Mouse (Mus musculus) left cerebral cortex, postnatal 14 days (tissue): ENCODE results near the gene Tcf25. TPM values are rescaled to one million over a fixed set of nuclear protein-coding genes. Genes with fewer than 3 reads are reported as not detected.

Source experiments
- DNase-seq, 2 experiments: peaks; one replicate each; pipeline ENCODE4 v3.0.0; 2021 to 2022; ENCODE audit warnings: low spot score in 2 of 2, mixed read lengths in 1 of 2
- intact Hi-C: fragments of 180-260 bp; cut with DNase I; formaldehyde crosslinking; loops from one replicate; pipeline ENCODE4 v1.15.1; 2025
- total RNA-seq, 2 experiments: library from RNA; stranded (reverse); gene quantifications; 2 replicates each; pipeline ENCODE4 v1.2.3; 2021

The Tcf25 gene
- total RNA-seq, 2 experiments from 2014 or later, result 541 to 593 TPM

- intact Hi-C loops, result no loop called here
- no peak for DNase-seq
Measured at GRCm38 (mm10) chr8:123347293-123347692, 26.3 kb upstream of the Tcf25 start.

- intact Hi-C loops, result no loop called here
- peak; percentile 52 to 61 for DNase-seq
Measured at GRCm38 (mm10) chr8:123348237-123348843, 25.2 kb upstream of the Tcf25 start.

DNA sequence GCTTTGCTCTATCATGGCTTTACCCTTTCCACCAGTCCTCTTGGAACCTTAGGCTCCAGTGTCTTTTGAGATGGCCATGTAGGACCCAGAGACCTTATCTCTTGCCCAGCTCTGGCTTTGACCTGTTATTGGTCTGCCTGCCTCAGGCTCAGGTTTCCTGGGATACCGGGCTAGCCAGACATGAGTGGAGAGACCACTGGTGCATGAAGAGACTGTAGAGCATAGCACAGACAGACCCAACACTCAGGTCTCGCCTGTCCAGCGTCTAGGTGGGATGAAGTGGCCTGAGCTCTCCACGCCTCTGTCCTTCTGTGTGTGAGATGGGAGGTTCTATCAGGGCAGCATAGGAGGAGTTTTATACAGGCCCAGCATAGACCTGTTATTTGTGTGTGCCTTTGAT, 24.5 kb upstream of the Tcf25 start:
- intact Hi-C loops, result no loop called here
- DNase-seq, result no peak

DNA sequence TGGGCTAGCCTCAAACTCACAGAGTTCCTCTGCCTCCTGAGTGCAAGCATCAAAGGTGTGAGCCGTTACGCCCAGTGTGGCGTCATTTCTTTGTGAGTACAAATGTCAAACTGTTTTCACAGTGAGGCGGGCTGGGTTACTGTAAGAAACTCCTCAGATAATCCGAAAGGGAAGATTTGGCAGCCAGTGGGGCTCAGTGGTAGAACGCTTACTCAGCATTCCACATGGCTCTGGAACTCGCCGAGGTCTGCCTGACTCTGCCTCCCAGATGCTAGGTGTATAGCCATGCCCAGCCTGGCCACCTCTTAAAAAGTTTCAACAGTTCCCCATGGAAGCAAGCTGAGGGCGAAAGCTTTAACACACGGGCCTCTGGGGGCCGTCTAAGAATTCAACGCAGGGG, 21.4 kb upstream of the Tcf25 start:
- intact Hi-C loops, result no loop called here
- DNase-seq, result no peak

GRCm38 (mm10) chr8:123352786-123353185, 20.8 kb upstream of the Tcf25 start:
- DNase-seq, result peak; percentile 66 to 85
- intact Hi-C loops, result no loop called here

GRCm38 (mm10) chr8:123353216-123353615, 20.3 kb upstream of the Tcf25 start:
- no peak for DNase-seq
- intact Hi-C loops, result no loop called here

- intact Hi-C loops, result loop anchor here (1.0 kb wide), 1 partner anchor 42 kb away; no protein-coding TSS in a partner anchor
- peak; percentile 88 to 90 for DNase-seq
Measured at GRCm38 (mm10) chr8:123361082-123361739, 12.3 kb upstream of the Tcf25 start.

- intact Hi-C loops, result no loop called here
- peak; percentile 92 to 94 for DNase-seq
Measured at GRCm38 (mm10) chr8:123374239-123374578, 656 bp downstream of the Tcf25 start.

- intact Hi-C loops, result no loop called here
- no peak for DNase-seq
Measured at GRCm38 (mm10) chr8:123375701-123376100, 2.1 kb downstream of the Tcf25 start.

DNA sequence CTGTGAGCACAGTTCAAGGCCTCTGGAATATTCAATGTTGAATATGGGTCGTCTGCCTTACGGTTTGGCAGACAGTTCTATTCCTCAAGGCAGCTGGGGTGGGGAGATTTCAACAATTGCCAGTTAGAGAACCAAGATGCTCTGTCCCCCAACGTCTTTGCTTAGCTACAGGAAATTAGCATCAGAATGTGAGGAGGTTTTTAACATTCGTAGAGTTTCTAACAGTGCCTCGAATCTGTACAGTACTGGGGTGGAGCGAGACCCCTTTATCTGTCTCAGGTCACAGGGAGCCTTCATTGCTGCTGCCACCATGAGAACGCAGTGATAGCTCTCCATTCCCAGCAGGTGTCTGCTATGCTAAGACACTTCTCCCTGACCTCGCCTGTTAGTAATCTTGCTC, 2.6 kb downstream of the Tcf25 start:
- intact Hi-C loops, result no loop called here
- no peak for DNase-seq

DNA sequence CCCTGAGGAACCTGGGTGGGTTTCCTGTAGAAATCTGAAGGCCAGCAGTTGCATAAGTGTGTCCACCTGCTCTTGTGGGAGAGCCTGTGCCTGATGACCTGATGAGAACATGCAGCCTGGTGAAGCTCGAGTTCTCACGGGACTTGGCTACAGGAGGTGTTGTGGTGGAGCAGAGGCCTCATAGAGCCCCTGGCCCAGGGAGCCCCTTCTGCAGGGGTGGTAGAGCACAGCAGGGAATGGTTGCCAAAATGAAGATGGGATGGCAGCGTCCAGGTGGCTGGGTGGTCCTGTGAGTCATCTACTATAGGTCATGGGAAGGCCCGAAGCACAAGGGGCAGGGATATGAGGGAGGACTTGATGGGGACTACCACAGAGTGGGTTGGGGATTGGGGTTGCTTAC, 8.2 kb downstream of the Tcf25 start:
- no peak for DNase-seq
- intact Hi-C loops, result no loop called here

GRCm38 (mm10) chr8:123382516-123382915, 9.0 kb downstream of the Tcf25 start:
- intact Hi-C loops, result no loop called here
- DNase-seq, result no peak

DNA sequence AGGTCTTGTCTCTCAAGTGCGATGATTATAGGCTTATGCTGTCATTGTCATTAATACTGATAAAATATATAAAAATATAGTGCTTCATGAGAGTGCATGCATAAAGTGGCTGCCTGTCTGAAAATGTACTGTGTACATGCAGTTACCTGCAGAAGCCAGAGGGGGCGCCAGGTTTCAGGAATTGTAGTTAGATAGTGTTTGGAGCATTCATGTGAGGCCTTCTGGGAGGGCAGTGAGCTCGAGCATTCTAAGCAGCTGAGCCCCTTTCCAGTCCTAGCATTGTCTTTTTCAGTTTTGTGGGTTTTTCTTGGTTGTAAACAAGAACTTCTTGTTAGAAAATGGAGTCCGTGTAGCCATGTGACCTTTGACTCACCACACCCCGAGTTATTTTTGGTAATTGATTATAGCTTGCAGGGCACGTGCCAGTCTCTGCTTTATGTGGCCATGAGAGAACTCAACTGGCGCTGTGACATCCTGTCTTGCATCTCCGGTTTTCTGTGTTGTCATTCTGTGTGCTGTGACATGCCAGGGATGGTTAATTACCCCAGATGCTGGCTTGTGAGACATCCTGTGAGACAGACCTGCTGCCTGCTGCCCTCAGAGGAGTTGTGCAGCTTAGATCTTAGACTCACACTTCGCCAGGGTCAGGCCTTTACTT, 11.5 kb downstream of the Tcf25 start:
- intact Hi-C loops, result no loop called here
- DNase-seq, result peak in 1 of 2 experiments; percentile 82

GRCm38 (mm10) chr8:123387041-123387440, 13.5 kb downstream of the Tcf25 start:
- intact Hi-C loops, result no loop called here
- DNase-seq, result no peak

- intact Hi-C loops, result no loop called here
- DNase-seq, result no peak
Measured at GRCm38 (mm10) chr8:123387801-123388200, 14.2 kb downstream of the Tcf25 start.

GRCm38 (mm10) chr8:123389026-123389425, 15.5 kb downstream of the Tcf25 start:
- intact Hi-C loops, result no loop called here
- DNase-seq, result no peak

GRCm38 (mm10) chr8:123398308-123398707, 24.8 kb downstream of the Tcf25 start:
- intact Hi-C loops, result no loop called here
- DNase-seq, result no peak

DNA sequence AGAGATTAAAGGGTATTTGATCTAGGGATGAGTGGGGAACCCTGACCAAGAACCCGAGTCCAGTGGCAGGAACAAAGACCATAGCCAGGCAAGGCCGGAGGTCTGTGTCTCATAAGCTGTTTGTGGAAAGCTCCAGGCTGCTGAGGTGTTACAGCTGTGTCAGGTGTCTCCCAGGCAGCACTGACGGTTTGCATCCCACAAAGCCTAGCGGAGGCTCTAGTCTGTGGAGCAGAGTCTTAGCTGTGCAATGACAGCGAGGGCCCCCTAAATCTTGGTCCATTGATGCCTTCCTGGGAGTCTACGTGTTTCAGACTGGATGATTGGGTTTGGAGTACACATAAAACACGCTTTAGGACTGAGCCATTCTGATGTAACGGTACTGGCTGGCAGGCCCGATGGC, 28.4 kb downstream of the Tcf25 start:
- intact Hi-C loops, result no loop called here
- DNase-seq, result no peak

DNA sequence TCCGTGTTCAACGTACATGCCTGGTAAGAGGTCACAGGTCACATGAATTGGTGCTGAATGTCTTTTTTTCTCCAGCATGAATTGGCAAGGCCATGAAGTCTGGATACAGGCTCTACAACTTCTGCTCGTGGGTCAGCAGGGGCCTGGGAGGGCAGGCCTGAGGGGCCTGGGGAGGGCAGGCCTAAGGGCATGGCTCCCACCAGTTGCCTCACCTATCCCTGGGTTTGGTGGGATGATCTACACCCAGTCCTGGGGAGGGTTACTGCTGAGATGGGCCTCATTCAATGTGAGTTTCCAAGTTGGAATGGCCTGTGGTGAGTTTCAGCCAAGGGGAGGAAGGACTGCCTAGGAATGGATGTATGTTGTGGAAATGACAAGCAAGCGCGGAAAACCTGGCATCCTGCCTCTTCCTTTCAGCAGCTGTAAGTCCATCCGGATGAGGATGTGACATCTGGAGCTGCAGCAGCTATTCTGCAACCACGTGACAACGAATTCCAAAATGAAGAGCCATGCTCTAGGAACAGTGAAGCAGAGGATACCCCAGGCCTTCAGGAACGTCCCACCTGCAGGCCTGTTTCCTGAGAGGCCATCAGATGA, 29.3 kb downstream of the Tcf25 start:
- no peak for DNase-seq
- intact Hi-C loops, result no loop called here

DNA sequence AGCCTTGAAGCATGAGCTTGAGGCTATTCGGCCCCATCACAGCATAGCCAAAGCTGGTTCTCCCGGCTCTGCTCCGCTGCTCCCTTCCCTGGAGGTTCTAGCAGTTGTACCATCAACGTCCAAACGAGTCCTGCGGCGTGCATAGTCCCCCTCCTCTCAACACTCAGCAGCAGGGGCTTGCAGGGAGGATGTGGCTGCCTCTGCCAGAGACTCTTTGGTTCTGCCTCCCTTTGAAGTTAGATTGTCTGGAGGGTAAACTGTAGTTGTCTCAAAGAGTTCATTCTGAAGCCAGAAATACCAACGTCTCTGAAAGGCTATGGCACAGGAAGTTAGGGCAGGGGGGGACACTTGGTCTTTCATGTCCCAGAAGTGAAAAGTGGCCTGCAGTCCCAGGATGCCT, 31.0 kb downstream of the Tcf25 start:
- DNase-seq, result no peak
- intact Hi-C loops, result no loop called here

DNA sequence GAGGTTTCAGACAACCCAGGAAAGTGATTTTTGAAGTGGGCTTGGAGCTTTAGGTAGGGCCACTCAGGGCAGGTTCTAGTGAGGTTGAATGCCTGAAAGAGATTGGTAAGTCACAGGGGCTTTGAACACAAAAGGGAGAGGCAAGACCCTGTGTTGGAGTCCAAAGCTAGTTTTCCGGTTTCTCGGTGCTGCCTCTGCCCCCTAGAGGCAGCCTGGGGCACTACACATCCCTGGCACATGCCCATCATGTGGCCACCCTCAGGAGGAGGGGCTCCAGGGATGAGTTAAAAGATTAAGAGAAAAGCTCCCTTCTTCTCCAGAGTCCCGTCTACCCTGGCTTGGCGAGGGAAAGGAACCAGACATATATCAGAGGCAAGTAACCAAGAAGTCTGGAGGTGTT, 33.2 kb downstream of the Tcf25 start, which contains the start of gene Mc1r:
Gene Mc1r, plus strand, starts transcription at position 322 of the 400 bp plus-strand sequence.
- DNase-seq, result peak; percentile 78 to 88
- intact Hi-C loops, result no loop called here
